Mouse (Mus musculus): ENCODE measurements around the gene Glis3. TPM values are rescaled to one million over a fixed set of nuclear protein-coding genes. Genes with fewer than 3 reads are reported as not detected.

Glis3 gene
- 1.9 and 2.1 TPM in 2 replicates for polyA plus RNA-seq (2014; fragmentation: Nextera tagmentation; extraction: Ambion mirVana)

- Histone ChIP-seq H3K4me1 (replicated peaks; ENCODE audit: control insufficient read depth, insufficient read depth, low read length) (peaks cover 17% of the 10 kb centered on the region), H3K9ac (ENCODE audit: low read length) (peak within 1 kb of the TSS; percentile 46), H3K36me3 (ENCODE audit: control insufficient read depth, insufficient read depth, low read length) (no peaks in the 10 kb centered on the region), H3K9me3 (ENCODE audit: control insufficient read depth, low read length) (no peaks in the 10 kb centered on the region), H3K27me3 (replicated peaks; ENCODE audit: control insufficient read depth, insufficient read depth, low read length) (peaks cover 14% of the 10 kb centered on the region; the same call in 1 of the 2 replicates), H3K4me3 (ENCODE audit: low read depth, low read length) (peak within 1 kb of the TSS; percentile 54), H3K4me2 (ENCODE audit: low read length) (peak within 1 kb of the TSS; percentile 86), H3K27ac (ENCODE audit: low read depth) (no peak within 1 kb of the TSS)
- DNase-seq (ENCODE audit: low spot score) = peak; percentile 84
- ATAC-seq (replicated peaks; ENCODE audit: low FRiP score, low TSS enrichment, low read depth) = peak; percentile 86
- WGBS = under 1% methylated on average over 65 of the region's 66 CpGs
Observed at GRCm38 (mm10) chr19:28679776-28680391, at the start of gene Glis3. Gene Glis3 (minus strand): TSS chr19:28680077.

DNA sequence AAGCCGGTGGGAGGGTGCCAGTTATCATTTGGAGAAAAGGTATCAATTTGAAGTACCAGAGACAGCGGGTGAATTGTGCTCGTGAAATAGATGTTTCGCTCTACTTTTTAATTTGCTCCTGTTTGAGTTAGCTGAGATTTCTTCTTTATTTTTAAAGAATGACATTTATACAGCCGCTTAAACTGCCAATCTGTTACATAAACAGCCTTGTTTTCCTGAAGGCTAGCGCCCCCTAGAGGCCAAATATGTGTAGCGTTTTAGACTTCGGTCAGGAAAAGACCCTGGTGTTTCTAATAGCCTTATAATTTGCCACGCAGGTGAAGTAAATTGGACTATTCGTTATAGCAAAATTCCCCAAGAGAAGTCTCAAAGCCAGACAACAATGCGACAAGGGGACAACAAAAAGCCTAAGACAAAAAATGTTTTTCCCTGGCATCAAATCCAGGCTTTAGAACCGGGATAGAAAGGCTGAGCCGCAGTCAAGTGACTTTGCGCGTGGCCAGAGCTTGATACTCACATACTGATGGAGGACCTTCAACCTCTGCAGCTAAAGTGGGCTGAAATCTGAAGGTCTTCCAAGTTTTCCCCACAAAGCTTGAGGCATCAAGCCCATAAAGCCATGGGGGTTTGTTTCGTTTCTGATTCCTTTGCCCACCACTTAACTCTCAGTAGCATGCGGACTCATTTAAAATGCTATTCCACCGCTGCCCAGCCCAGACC, 46.4 kb upstream of the Glis3 start:
- no peaks in the 10 kb centered on the region for H3K36me3 ChIP-seq (ENCODE audit: control insufficient read depth, insufficient read depth, low read length)
- 55% methylated on average over 18 of the region's 18 CpGs for WGBS
- peak; percentile 74 for DNase-seq (ENCODE audit: low spot score)
- no peak for ATAC-seq (replicated peaks; ENCODE audit: low FRiP score, low TSS enrichment, low read depth)
- no peaks in the 10 kb centered on the region for H3K4me1 ChIP-seq (replicated peaks; ENCODE audit: control insufficient read depth, insufficient read depth, low read length)
- H3K4me3 ChIP-seq (ENCODE audit: low read depth, low read length) = no peak overlapping the region
- H3K9ac ChIP-seq (ENCODE audit: low read length) = no peak overlapping the region
- H3K4me2 ChIP-seq (ENCODE audit: low read length) = no peak overlapping the region
- H3K9me3 ChIP-seq (ENCODE audit: control insufficient read depth, low read length) = no peaks in the 10 kb centered on the region
- H3K27me3 ChIP-seq (replicated peaks; ENCODE audit: control insufficient read depth, insufficient read depth, low read length) = no peaks in the 10 kb centered on the region
- no peak overlapping the region for H3K27ac ChIP-seq (ENCODE audit: low read depth)

DNA sequence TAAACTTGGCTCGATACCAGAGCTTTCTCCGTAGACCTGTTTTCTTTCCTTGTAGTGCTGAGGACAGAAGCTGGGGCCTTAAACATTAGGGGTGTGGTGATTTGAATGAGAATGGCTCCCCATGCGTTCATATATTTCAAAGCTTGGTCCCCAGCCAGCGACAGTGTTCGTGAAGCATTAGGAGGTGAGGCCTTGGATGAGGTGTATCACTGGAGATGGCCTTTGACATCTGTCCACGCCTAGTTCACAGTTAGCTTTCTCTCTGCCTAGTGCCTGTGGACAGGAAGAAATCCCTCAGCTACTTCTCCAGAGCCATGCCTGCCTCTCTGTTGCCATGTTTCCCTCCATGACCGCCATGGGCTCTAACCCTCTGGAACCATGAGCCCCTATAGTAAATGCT, 44.8 kb upstream of the Glis3 start:
- H3K4me2 ChIP-seq (ENCODE audit: low read length) = no peak overlapping the region
- DNase-seq (ENCODE audit: low spot score) (no peak), ATAC-seq (replicated peaks; ENCODE audit: low FRiP score, low TSS enrichment, low read depth) (no peak)
- no peaks in the 10 kb centered on the region for H3K4me1 ChIP-seq (replicated peaks; ENCODE audit: control insufficient read depth, insufficient read depth, low read length)
- H3K27me3 ChIP-seq (replicated peaks; ENCODE audit: control insufficient read depth, insufficient read depth, low read length) = no peaks in the 10 kb centered on the region
- H3K9ac ChIP-seq (ENCODE audit: low read length) = no peak overlapping the region
- no peak overlapping the region for H3K27ac ChIP-seq (ENCODE audit: low read depth)
- no peaks in the 10 kb centered on the region for H3K9me3 ChIP-seq (ENCODE audit: control insufficient read depth, low read length)
- H3K36me3 ChIP-seq (ENCODE audit: control insufficient read depth, insufficient read depth, low read length) = no peaks in the 10 kb centered on the region
- 89% methylated on average over 7 of the region's 7 CpGs for WGBS
- no peak overlapping the region for H3K4me3 ChIP-seq (ENCODE audit: low read depth, low read length)

GRCm38 (mm10) chr19:28722626-28723025, 42.7 kb upstream of the Glis3 start:
- no peak overlapping the region for H3K9ac ChIP-seq (ENCODE audit: low read length)
- no peaks in the 10 kb centered on the region for H3K4me1 ChIP-seq (replicated peaks; ENCODE audit: control insufficient read depth, insufficient read depth, low read length)
- WGBS = 78% methylated on average over 4 of the region's 4 CpGs
- DNase-seq (ENCODE audit: low spot score) (peak; percentile 15), ATAC-seq (replicated peaks; ENCODE audit: low FRiP score, low TSS enrichment, low read depth) (no peak)
- no peak overlapping the region for H3K27ac ChIP-seq (ENCODE audit: low read depth)
- H3K36me3 ChIP-seq (ENCODE audit: control insufficient read depth, insufficient read depth, low read length) = no peaks in the 10 kb centered on the region
- no peaks in the 10 kb centered on the region for H3K27me3 ChIP-seq (replicated peaks; ENCODE audit: control insufficient read depth, insufficient read depth, low read length)
- H3K4me2 ChIP-seq (ENCODE audit: low read length) = no peak overlapping the region
- no peaks in the 10 kb centered on the region for H3K9me3 ChIP-seq (ENCODE audit: control insufficient read depth, low read length)
- no peak overlapping the region for H3K4me3 ChIP-seq (ENCODE audit: low read depth, low read length)

DNA sequence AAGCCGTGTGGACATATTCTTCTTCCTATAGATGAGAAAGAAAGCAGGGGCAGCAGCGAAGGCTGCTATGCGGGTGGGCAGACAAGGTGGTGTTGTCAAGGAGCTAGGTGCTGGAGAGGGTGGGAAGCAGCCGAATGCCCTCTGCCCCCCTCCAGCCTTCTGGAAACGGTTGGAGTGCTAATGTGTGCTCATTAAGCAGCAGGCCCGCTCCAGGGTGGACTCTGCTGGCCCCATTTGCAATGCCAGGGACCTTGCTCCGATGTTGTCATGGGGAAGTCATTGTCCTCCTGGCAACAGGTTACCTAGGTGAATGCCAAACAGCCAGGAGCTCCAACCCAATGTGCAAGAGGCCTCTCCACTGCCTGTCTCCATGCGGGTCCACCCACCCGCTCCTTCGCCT, 42.0 kb upstream of the Glis3 start:
- ATAC-seq (replicated peaks; ENCODE audit: low FRiP score, low TSS enrichment, low read depth) (no peak), DNase-seq (ENCODE audit: low spot score) (no peak)
- H3K9me3 ChIP-seq (ENCODE audit: control insufficient read depth, low read length) = no peaks in the 10 kb centered on the region
- H3K36me3 ChIP-seq (ENCODE audit: control insufficient read depth, insufficient read depth, low read length) = no peaks in the 10 kb centered on the region
- no peaks in the 10 kb centered on the region for H3K27me3 ChIP-seq (replicated peaks; ENCODE audit: control insufficient read depth, insufficient read depth, low read length)
- H3K4me2 ChIP-seq (ENCODE audit: low read length) = no peak overlapping the region
- no peaks in the 10 kb centered on the region for H3K4me1 ChIP-seq (replicated peaks; ENCODE audit: control insufficient read depth, insufficient read depth, low read length)
- H3K9ac ChIP-seq (ENCODE audit: low read length) = no peak overlapping the region
- H3K27ac ChIP-seq (ENCODE audit: low read depth) = no peak overlapping the region
- no peak overlapping the region for H3K4me3 ChIP-seq (ENCODE audit: low read depth, low read length)
- WGBS = 79% methylated on average over 10 of the region's 10 CpGs

DNA sequence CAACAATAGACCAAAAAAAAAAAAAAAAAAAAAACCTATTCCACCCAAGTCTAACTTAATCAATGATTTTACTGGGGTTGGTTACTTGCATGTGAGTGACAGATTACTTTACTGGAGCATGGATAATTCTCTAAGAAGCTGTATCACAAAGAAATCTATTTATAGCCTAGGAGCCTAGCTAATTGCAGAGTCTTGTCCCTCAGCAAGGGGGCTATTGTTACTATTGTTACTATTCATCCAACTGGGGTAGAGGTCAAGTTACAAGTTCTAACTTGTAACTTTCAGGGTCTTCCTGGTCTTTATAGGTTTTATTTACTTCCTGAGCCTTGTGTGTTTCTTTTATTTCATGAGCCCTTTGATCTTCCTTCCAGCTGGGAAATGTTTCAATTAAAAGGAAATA, 40.1 kb upstream of the Glis3 start:
- no peak overlapping the region for H3K4me3 ChIP-seq (ENCODE audit: low read depth, low read length)

GRCm38 (mm10) chr19:28714674-28715073, 34.8 kb upstream of the Glis3 start:
- no peak for ATAC-seq (replicated peaks; ENCODE audit: low FRiP score, low TSS enrichment, low read depth)
- no peak overlapping the region for H3K27ac ChIP-seq (ENCODE audit: low read depth)

More for the DNA sequence above, 40.1 kb upstream of the Glis3 start:
- H3K4me1 ChIP-seq (replicated peaks; ENCODE audit: control insufficient read depth, insufficient read depth, low read length) = no peaks in the 10 kb centered on the region
- no peaks in the 10 kb centered on the region for H3K9me3 ChIP-seq (ENCODE audit: control insufficient read depth, low read length)
- no peak for ATAC-seq (replicated peaks; ENCODE audit: low FRiP score, low TSS enrichment, low read depth)
- H3K9ac ChIP-seq (ENCODE audit: low read length) = no peak overlapping the region
- no peak for DNase-seq (ENCODE audit: low spot score)
- H3K4me2 ChIP-seq (ENCODE audit: low read length) = no peak overlapping the region
- H3K36me3 ChIP-seq (ENCODE audit: control insufficient read depth, insufficient read depth, low read length) = no peaks in the 10 kb centered on the region
- no peaks in the 10 kb centered on the region for H3K27me3 ChIP-seq (replicated peaks; ENCODE audit: control insufficient read depth, insufficient read depth, low read length)
- H3K27ac ChIP-seq (ENCODE audit: low read depth) = no peak overlapping the region

GRCm38 (mm10) chr19:28697718-28698117, 17.8 kb upstream of the Glis3 start:
- no peak for DNase-seq (ENCODE audit: low spot score)
- Histone ChIP-seq H3K27me3 (replicated peaks; ENCODE audit: control insufficient read depth, insufficient read depth, low read length) (no peaks in the 10 kb centered on the region), H3K4me3 (ENCODE audit: low read depth, low read length) (no peak overlapping the region), H3K4me2 (ENCODE audit: low read length) (no peak overlapping the region), H3K36me3 (ENCODE audit: control insufficient read depth, insufficient read depth, low read length) (no peaks in the 10 kb centered on the region), H3K9me3 (ENCODE audit: control insufficient read depth, low read length) (no peaks in the 10 kb centered on the region), H3K27ac (ENCODE audit: low read depth) (no peak overlapping the region), H3K9ac (ENCODE audit: low read length) (no peak overlapping the region), H3K4me1 (replicated peaks; ENCODE audit: control insufficient read depth, insufficient read depth, low read length) (no peaks in the 10 kb centered on the region)
- 58% methylated on average over 3 of the region's 3 CpGs for WGBS
- no peak for ATAC-seq (replicated peaks; ENCODE audit: low FRiP score, low TSS enrichment, low read depth)

More at GRCm38 (mm10) chr19:28714674-28715073, 34.8 kb upstream of the Glis3 start:
- DNase-seq (ENCODE audit: low spot score) = no peak
- Histone ChIP-seq H3K4me1 (replicated peaks; ENCODE audit: control insufficient read depth, insufficient read depth, low read length) (no peaks in the 10 kb centered on the region), H3K9me3 (ENCODE audit: control insufficient read depth, low read length) (0 out of 2 replicates have a peak, but pooled peaks cover 3% of the 10 kb centered on the region), H3K36me3 (ENCODE audit: control insufficient read depth, insufficient read depth, low read length) (no peaks in the 10 kb centered on the region), H3K4me2 (ENCODE audit: low read length) (no peak overlapping the region), H3K9ac (ENCODE audit: low read length) (no peak overlapping the region), H3K4me3 (ENCODE audit: low read depth, low read length) (no peak overlapping the region), H3K27me3 (replicated peaks; ENCODE audit: control insufficient read depth, insufficient read depth, low read length) (no peaks in the 10 kb centered on the region)
- WGBS = 85% methylated on average over 4 of the region's 4 CpGs

- H3K4me3 ChIP-seq (ENCODE audit: low read depth, low read length) = no peak overlapping the region
- ATAC-seq (replicated peaks; ENCODE audit: low FRiP score, low TSS enrichment, low read depth) = no peak
- H3K4me2 ChIP-seq (ENCODE audit: low read length) = no peak overlapping the region
- H3K9ac ChIP-seq (ENCODE audit: low read length) = no peak overlapping the region
- no peaks in the 10 kb centered on the region for H3K4me1 ChIP-seq (replicated peaks; ENCODE audit: control insufficient read depth, insufficient read depth, low read length)
- no peak for DNase-seq (ENCODE audit: low spot score)
- 60% methylated on average over 4 of the region's 4 CpGs for WGBS
- no peak overlapping the region for H3K27ac ChIP-seq (ENCODE audit: low read depth)
- H3K36me3 ChIP-seq (ENCODE audit: control insufficient read depth, insufficient read depth, low read length) = no peaks in the 10 kb centered on the region
- no peaks in the 10 kb centered on the region for H3K27me3 ChIP-seq (replicated peaks; ENCODE audit: control insufficient read depth, insufficient read depth, low read length)
- H3K9me3 ChIP-seq (ENCODE audit: control insufficient read depth, low read length) = no peaks in the 10 kb centered on the region
Observed at GRCm38 (mm10) chr19:28686398-28686797, 6.5 kb upstream of the Glis3 start.
